Mouse (Mus musculus) urinary bladder, adult 2 months (tissue): ENCODE results near the gene Nudt14. TPM values are rescaled to one million over a fixed set of nuclear protein-coding genes. Genes with fewer than 3 reads are reported as not detected.

Source experiments
- DNase-seq: peaks from one replicate; pipeline ENCODE4 v3.0.0; 2022; ENCODE audit warnings: low spot score
- polyA plus RNA-seq: library from polyadenylated mRNA; depleted of rRNA; stranded (reverse); fragments of >200 nt; gene quantifications from 2 replicates; pipeline ENCODE4 v1.2.3, GENCODE M21; 2012

The Nudt14 gene
- polyA plus RNA-seq, 1 experiment, result 54.6 TPM

GRCm38 (mm10) chr12:112950040-112950760 lies 8.3 kb upstream of the Nudt14 start:
- DNase-seq, result peak; percentile 79

- DNase-seq, result no peak
Measured at GRCm38 (mm10) chr12:112947307-112947706, 5.4 kb upstream of the Nudt14 start.

- DNase-seq, result no peak
Measured at GRCm38 (mm10) chr12:112943669-112944068, 1.7 kb upstream of the Nudt14 start.

- DNase-seq, result no peak
Measured at GRCm38 (mm10) chr12:112941156-112941775, 658 bp downstream of the Nudt14 start.

- no peak for DNase-seq
Measured at GRCm38 (mm10) chr12:112940710-112941109, 1.2 kb downstream of the Nudt14 start.

GRCm38 (mm10) chr12:112940238-112940637 lies 1.7 kb downstream of the Nudt14 start:
- no peak for DNase-seq

- DNase-seq, result no peak
Measured at GRCm38 (mm10) chr12:112938873-112939565, 2.9 kb downstream of the Nudt14 start.

GRCm38 (mm10) chr12:112938366-112938765 lies 3.6 kb downstream of the Nudt14 start:
- no peak for DNase-seq

GRCm38 (mm10) chr12:112937906-112938305 lies 4.0 kb downstream of the Nudt14 start:
- no peak for DNase-seq

GRCm38 (mm10) chr12:112932647-112933046 lies 9.3 kb downstream of the Nudt14 start:
- DNase-seq, result no peak

- peak; percentile 60 for DNase-seq
Measured at GRCm38 (mm10) chr12:112929562-112930352, 12.2 kb downstream of the Nudt14 start, which contains the start of gene Jag2. Gene Jag2, minus strand, starts transcription at chr12:112929776.

GRCm38 (mm10) chr12:112928401-112929241 lies 13.3 kb downstream of the Nudt14 start:
- peak; percentile 83 for DNase-seq

- DNase-seq, result peak; percentile 53
Measured at GRCm38 (mm10) chr12:112927265-112927664, 14.7 kb downstream of the Nudt14 start.

GRCm38 (mm10) chr12:112925950-112926349 lies 16.0 kb downstream of the Nudt14 start:
- DNase-seq, result no peak

- no peak for DNase-seq
Measured at GRCm38 (mm10) chr12:112922541-112922940, 19.4 kb downstream of the Nudt14 start.

GRCm38 (mm10) chr12:112921518-112921917 lies 20.4 kb downstream of the Nudt14 start:
- DNase-seq, result no peak

- no peak for DNase-seq
Measured at GRCm38 (mm10) chr12:112917906-112918305, 24.0 kb downstream of the Nudt14 start.

GRCm38 (mm10) chr12:112917486-112917885 lies 24.4 kb downstream of the Nudt14 start:
- DNase-seq, result no peak

GRCm38 (mm10) chr12:112916698-112917400 lies 25.1 kb downstream of the Nudt14 start:
- DNase-seq, result no peak

GRCm38 (mm10) chr12:112915587-112915986 lies 26.3 kb downstream of the Nudt14 start:
- DNase-seq, result no peak
